Mouse (Mus musculus): Measurements from ENCODE around the gene Ccl25.

- TF ChIP-seq CTCF (IDR thresholded peaks at IDR 0.05; ENCODE audit: low read depth, low read length) (no peak), POLR2A (IDR thresholded peaks at IDR 0.05; ENCODE audit: extremely low read depth, insufficient read depth, low read length) (no peak)
These were observed 34.4 kb downstream of the Ccl25 start for GRCm38 (mm10) chr8:4359362-4359761.

All from liver, adult 2 months (tissue).